Mouse (Mus musculus): ENCODE measurements around the gene Sp1.

GRCm38 (mm10) chr15:102383671-102384070, 22.3 kb upstream of the Sp1 start:
- TF ChIP-seq POLR2A (IDR thresholded peaks at IDR 0.05; ENCODE audit: insufficient read length, low read depth) (no peak), POLR2AphosphoS2 (IDR thresholded peaks at IDR 0.05; ENCODE audit: insufficient read length, low read depth) (no peak), TCF12 (IDR thresholded peaks at IDR 0.05; ENCODE audit: insufficient read depth, poor library complexity, severe bottlenecking) (no peak), CEBPB (IDR thresholded peaks at IDR 0.05; ENCODE audit: insufficient read depth, poor library complexity, severe bottlenecking) (no peak), E2F4 (IDR thresholded peaks at IDR 0.05; ENCODE audit: insufficient read depth) (no peak), MAX (IDR thresholded peaks at IDR 0.05; ENCODE audit: low read depth) (no peak), REST (IDR thresholded peaks at IDR 0.05; ENCODE audit: insufficient read depth, insufficient read length) (no peak), MYOD1 (IDR thresholded peaks at IDR 0.05; ENCODE audit: control insufficient read depth in 1 of 3, insufficient read length in 2 of 3, low read depth in 2 of 3) (no peak), SRF (IDR thresholded peaks at IDR 0.05; ENCODE audit: control insufficient read depth, insufficient read length, low read depth) (no peak), USF1 (IDR thresholded peaks at IDR 0.05; ENCODE audit: low read depth) (no peak), MYOG (IDR thresholded peaks at IDR 0.05; ENCODE audit: control insufficient read depth in 1 of 3, insufficient read depth in 1 of 3, insufficient read length in 2 of 3, low read depth in 2 of 3) (no peak)
